Mouse (Mus musculus) brain, embryonic 14.5 days (tissue): ENCODE data around the gene Gimap3. TPM values are rescaled to one million over a fixed set of nuclear protein-coding genes. Genes with fewer than 3 reads are reported as not detected.

Experiments
- DNase-seq: peaks from one replicate; pipeline ENCODE4 v3.0.0-alpha.2; 2011; ENCODE audit warnings: low read depth
- CTCF ChIP-seq: fragments of 200-500 bp; IDR thresholded peaks from 2 replicates; pipeline ENCODE4 v1.5.1; 2012; ENCODE audit warnings: inconsistent platforms, mild to moderate bottlenecking, moderate library complexity, borderline replicate concordance; ENCODE audit not compliant: insufficient read depth, insufficient read length; ENCODE audit errors: extremely low read depth
- POLR2A ChIP-seq: fragments of 200-500 bp; IDR thresholded peaks from 2 replicates; pipeline ENCODE4 v1.6.1; 2012; ENCODE audit warnings: mild to moderate bottlenecking, inconsistent platforms, borderline replicate concordance; ENCODE audit not compliant: poor library complexity, insufficient read depth, insufficient read length, severe bottlenecking; ENCODE audit errors: extremely low read depth
- polyA plus RNA-seq: library from polyadenylated mRNA; depleted of rRNA; stranded (reverse); fragments of >200 nt; gene quantifications from 2 replicates; pipeline ENCODE4 v1.2.3, GENCODE M21; 2012; rRNA removed

The Gimap3 gene
- not detected in 2 replicates for polyA plus RNA-seq

DNA sequence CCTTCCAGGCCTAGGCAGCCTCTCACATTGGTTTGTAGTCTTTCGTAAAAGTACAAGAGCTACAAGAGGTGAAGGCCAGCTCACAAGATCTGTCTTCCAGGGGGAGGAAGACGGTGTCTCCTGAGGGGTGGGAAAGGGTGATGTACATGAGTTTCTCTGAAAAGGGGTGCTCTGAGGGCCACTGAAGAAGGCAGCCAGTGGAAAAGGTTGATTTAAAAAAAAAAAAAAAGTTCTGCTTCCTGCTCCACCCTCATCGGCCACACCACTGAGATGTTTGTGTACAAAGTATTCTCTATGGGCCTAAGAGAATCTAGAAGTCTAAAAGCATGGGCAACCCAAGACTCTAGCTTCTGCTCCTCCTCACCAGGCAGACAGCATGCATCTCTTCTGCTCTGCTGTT, at the start of gene Gimap3:
Gene Gimap3 (minus strand): TSS at position 156 of the 400 bp plus-strand sequence.
- no peak for DNase-seq
- TF ChIP-seq POLR2A (no peak), CTCF (no peak)

DNA sequence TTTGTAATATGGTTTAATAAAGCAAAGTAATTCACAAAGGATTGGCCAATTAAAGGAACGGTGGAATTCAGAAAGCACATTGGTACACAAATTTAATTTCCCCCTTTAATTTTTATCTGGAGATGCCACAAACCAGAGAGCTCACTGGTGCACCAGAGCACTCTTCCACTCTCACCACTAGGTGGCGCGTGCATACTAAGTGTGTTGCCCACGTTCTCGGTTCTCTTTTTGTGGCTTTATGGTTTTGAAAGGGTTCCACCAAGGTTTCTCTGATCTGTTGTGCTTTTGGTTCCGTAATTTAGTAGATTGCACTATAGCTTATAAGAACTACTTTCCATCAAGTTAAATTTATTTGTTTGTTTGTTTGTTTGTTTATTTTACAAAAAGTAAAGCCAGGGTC, 47.2 kb upstream of the Gimap3 start:
- peak; percentile 86 for DNase-seq
- TF ChIP-seq POLR2A (no peak), CTCF (peak; percentile 91)

DNA sequence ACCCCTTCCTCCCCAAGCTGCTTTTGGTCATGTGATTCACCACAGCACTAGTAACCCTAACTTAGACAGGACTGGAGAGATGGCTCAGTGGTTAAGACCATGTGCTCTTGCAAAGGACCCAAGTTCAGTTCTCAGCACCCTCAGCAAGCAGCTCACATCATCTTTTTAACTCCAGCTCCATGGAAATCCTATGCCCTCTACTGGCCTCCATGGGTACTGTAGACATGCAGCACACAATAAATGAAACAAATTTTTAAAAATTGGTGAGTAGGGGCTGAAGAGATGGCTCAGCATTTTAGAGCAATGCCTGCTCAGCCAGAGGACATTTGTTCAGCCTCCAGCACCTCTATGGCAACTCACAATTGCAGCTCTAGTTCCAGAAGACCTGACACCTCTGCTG, 44.4 kb upstream of the Gimap3 start:
- TF ChIP-seq POLR2A (no peak), CTCF (no peak)
- DNase-seq = no peak

DNA sequence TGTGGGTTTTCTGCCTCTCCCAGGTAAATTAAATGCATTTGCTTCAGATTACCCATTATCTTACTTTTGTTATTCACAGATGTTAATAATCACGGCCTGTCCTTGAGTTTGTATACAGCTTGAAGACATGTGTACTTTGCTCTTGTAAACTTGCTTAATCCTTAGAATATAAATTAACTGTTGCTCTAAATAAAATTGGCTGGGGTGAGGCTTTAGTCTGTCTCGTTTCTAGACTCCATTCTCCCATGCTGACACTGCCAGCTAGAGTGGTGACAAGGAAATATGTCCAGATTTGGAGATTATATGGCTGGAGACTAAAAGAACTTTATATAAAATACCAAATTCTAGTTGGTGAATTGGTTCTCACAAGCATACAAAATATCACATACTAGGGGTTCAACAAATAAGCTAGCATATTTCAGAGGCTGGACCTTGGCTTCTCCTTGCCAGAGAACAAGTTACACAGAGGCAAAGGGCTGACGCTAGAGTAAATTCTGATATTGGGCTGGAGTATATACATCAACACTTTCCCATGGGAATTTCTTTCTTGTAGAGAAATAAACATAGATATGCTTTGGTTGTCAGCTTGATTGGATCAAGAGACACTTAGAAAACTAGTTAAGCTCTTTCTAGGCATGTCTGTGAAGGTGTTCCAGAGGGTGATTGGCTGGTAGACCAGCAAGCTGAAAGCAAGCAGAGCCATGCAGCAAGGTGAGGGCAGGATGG, 39.0 kb upstream of the Gimap3 start:
- TF ChIP-seq POLR2A (no peak), CTCF (no peak)
- DNase-seq = no peak

- no peak for DNase-seq
- TF ChIP-seq POLR2A (no peak), CTCF (no peak)
These were observed 36.1 kb upstream of the Gimap3 start for GRCm38 (mm10) chr6:48806746-48807145.

GRCm38 (mm10) chr6:48804346-48804745, 33.7 kb upstream of the Gimap3 start:
- TF ChIP-seq POLR2A (no peak), CTCF (no peak)

GRCm38 (mm10) chr6:48803406-48804051, 32.9 kb upstream of the Gimap3 start:
- DNase-seq = peak; percentile 6

More at GRCm38 (mm10) chr6:48804346-48804745, 33.7 kb upstream of the Gimap3 start:
- DNase-seq = no peak

GRCm38 (mm10) chr6:48801897-48802296, 31.2 kb upstream of the Gimap3 start:
- no peak for TF ChIP-seq CTCF
- no peak for TF ChIP-seq POLR2A
- DNase-seq = no peak

More at GRCm38 (mm10) chr6:48803406-48804051, 32.9 kb upstream of the Gimap3 start:
- TF ChIP-seq CTCF (no peak), POLR2A (no peak)

- no peak for TF ChIP-seq CTCF
- TF ChIP-seq POLR2A = no peak
- DNase-seq = no peak
These were observed 17.2 kb upstream of the Gimap3 start for GRCm38 (mm10) chr6:48787867-48788266.

DNA sequence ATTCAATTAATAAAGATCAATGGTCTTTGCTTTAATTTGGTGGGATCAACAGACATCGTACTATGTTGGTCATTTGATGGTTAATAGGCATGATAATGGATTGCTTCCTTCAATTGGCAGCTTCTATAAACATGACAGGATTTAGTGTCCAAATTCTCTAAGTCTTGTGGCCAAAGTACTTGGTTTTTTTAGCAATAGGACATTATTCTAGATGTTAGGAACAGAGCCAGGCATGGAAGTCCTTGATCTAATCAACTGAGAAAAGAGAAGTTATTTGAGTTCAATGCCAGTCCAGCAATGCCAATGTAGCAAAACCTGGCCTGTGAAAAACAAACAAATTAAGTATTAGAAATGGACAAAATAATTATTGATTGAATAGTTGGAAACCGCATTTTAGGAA, 14.9 kb upstream of the Gimap3 start:
- no peak for DNase-seq
- TF ChIP-seq CTCF (no peak), POLR2A (no peak)

DNA sequence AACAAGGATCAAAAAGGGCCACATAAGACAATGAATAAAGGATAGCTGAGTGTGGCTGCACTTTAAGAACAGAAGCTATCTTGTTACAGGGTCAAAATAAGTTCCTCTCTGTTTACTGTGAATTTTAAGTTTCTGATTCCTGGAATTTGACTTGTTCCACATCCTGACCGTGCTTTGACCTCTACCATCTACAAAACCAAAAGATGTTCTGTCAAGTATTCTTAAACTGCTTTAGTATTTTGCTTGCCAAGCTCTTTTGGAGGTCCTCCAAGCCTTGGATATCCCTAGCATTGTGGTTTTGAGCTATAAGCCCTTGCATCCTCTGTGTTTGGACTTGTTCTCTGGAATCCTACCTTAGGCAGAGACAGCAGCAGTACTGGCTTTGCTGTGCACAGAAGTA, 14.5 kb upstream of the Gimap3 start:
- TF ChIP-seq POLR2A (no peak), CTCF (no peak)
- DNase-seq = no peak

DNA sequence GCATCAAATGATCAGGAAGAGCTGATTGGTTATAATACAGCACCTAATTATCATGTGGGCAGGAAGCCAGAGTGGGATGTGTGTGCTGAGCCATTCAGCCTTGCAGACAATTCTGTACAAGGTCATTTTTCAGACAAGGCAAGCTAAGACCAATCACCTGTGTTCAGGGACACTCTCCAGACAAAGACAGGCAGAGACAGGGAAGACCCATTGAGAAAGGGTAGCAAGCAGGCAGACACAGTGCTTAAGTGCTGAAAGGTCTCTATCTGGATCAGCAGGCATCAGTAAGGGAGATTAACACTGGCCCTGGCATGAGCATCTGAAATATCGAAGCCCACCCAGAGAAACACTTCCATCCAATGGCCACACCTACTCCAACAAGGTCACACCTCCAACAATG, 13.8 kb upstream of the Gimap3 start:
- TF ChIP-seq CTCF = no peak
- TF ChIP-seq POLR2A = no peak
- no peak for DNase-seq

DNA sequence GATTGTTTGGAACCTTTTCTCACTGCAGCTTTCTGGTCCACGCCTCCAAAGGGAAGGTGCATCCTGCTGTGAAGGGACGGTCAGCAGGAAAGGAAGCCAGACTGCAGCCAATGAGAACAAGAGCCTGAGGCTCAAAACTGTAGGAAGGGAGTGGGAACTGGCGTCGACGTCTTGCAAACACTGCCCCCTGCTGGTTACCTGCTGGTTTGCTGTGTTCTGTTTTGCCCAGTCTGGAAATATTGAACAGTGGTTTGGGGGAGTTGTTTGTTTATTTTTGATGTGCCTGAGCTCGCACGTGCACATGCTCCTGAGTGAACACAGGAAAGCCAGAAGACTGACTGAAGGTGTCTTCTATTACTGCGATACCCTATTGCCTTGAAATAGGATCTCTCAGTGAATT, 1.4 kb upstream of the Gimap3 start:
- TF ChIP-seq CTCF (peak; percentile 95), POLR2A (no peak)
- DNase-seq = peak; percentile 84
